Mouse (Mus musculus): ENCODE data around the gene Ypel2.
"Not testable (repeated sequence)": the region's sequence is repeated elsewhere in the genome, so short reads cannot be mapped to it uniquely, and the experiment has no call there.

Gene Ypel2

DNA sequence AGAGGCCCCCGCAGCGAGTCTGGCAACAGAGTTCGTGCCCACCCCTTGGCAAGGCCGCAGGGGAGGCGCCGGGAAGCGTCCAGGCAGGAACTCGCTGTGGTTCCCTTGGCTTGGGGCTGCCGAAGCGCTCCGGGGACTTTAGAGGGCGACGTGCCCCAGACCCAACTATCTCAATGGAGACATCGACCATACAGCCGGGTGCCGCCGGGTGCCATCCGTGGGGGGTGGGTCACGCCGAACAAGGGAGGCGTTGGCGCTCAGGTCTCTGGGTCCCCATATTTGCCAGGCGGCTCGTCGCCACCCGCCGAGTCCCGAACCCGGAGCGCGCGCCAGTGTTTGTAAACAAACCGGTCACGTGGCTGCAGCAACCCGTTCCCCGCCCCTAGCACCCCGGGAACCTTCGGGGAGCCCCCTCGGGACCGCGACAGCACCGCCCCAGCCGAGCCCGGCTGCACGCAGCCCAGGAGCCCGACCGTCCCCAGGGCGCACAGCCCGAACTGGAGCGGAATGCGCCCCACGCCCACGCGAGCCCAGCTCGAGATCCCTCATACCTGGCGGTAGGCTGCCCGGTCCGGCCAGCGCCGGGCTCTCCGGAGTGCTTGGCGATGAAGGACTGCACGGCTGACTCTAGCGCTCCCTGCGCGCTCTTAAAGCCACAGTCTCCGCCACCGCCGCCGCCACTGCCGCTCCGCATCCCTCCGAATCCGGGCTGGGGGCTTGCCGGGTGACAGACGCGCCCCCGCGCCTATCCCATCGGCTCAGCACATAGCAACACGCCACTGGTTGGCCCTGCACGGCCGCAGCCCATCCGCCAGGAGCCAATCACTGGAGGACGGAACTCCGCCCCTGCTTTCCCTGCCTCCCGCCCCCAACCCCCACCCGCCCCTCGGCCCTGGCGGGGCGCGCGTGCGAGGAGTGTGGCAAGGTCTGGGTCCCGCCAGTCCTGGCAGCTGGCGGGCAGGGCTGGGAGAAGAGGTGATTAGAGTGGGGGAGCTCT lies at the start of gene Ypel2:
Gene Ypel2, minus strand, starts transcription at position 667 of the 997 bp plus-strand sequence.
- peak; percentile 96 to 97 for DNase-seq (ENCODE audit: low spot score in 2 of 2)

DNA sequence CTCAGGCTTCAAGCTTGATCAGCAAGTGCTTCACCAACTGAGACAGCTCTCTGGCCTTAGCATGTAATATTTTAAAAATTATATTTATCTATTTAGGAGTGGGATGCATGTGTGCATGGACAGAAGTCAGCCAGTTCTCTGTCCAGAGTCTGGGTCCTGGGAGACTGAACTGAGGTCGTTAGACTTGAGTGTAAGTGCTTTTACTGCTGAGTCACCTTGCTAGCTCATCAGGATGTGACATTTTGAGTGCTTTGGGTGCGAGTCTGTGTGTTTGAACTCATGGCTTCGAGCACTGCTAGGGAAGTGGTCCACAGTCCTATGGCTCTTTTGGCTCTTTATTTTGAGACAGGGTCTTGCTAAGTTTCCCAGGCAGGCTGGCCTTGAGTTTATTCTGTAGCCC lies 49.5 kb upstream of the Ypel2 start:
- DNase-seq (ENCODE audit: low spot score in 2 of 2) = no peak

DNA sequence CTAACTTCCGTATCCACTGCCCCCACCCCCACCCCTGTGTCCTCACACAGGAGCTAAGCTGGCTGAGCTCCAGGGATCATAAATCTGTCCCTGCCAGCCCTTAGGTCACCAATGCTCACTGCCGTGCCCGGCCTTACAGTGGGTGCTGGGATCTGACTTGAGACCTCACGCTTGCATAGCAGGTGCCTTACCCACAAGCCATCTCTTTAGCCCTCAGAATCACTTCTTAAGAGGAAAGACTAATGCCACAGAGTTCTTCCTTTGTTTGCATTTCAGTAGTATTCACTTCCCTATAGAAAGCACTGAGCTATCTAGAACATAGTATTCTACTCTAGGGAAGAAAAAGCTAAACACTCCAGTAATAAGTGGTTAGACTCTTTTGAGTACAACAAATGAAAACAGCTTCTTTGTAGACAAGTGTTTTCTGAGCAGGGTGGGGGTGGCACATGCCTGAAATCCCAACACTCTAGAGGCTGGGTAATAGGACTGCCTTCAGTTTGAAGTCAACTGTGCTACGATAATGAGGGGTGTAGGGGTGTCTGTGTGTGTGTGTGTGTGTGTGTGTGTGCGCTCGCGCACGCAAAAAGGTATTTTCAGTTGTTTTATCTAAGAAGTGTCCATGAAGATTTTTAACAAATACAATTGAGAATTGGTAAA lies 45.9 kb upstream of the Ypel2 start:
- DNase-seq (ENCODE audit: low spot score in 2 of 2) = no peak

DNA sequence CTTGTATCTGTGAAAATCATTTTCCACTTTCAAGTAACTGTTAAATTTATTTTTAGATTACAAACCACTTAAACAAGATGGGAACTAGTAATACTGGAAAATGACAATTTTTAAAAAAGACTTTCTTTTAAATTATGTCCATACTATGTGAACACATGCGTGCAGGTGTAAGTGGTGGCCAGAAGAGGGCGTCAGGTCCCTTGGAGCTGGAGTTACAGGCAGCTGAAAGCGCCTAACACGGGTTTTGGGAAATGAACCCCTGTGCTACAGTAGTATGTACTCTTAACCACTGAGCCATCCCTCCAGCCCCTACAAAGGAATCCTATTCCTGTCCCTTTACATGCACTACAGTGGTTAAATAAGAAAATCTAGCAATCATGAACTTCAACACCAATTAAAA lies 42.7 kb upstream of the Ypel2 start:
- DNase-seq (ENCODE audit: low spot score in 2 of 2) = no peak

DNA sequence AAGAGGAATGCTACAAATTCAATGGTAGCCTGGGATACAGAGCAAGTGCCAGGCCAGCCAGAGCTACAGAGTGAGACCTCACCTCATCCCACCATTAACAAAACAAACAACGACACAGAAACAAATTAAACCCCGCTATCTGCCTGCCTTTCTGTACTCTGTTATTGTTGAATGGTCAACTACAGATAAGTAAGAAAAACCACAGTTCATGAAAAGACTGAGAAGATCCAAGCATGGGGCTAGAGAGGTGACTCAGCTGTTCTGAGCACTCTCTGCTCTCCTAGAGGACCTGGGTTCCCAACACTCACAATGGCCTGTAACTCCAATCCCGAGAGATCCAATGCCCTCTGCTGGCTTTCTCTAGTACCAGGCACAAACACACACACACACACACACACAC lies 34.7 kb upstream of the Ypel2 start:
- no peak for DNase-seq (ENCODE audit: low spot score in 2 of 2)

DNA sequence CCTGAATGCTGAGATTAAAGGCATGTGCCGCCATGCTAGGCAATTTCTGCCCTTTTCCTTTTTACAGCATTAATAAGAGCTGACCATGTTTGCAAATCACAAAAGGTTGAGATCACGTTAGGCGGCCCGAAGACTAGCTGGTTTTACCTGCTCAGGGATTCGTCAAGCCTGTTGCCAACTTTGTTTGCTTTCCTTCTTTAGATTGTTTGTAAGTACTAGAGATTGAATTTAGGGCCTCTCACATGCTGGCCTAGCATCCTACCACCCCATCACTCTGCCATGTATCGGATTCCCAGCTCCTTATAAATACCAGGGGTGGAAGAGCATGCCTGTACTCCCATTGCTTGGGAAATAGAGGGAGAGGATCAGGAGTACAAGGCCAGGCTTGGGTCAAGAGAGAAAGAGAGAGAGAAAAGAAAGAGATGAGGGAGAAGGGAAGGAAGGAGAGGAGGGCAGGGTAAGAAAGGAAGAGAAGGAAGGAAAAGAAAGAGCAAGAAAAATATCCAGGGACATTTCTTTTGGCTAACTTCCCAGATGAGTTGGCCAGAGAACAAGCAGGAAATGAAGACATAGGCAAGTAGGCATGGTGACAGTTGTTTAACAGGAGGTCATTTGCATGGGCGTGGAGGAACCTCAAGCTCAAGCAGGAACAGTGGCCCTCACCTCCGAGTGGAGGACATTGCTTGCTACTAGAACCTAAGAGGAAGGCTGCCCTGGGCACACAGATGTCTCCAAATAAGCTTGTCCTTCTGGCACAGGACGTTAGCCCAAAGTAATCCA lies 32.8 kb upstream of the Ypel2 start:
- peak; percentile 39 to 42 for DNase-seq (ENCODE audit: low spot score in 2 of 2)

DNA sequence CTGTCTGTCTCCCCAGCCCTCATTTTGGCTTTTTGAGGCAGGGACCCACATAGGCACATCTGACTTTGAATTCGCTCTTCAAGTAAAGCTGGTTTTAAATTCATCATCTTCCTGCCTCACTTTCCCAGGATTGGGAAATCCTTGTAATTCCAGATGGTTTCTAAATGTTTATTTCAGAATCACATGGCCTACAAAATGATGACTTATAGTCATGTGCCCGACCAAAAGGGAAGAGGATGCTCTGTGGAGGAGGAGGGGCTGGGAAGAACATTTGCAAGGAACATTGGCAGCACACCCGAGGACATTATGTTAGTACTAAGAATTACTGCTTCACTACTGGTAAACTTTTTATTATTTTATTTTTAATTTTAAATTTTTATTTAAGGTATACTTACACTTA lies 31.8 kb upstream of the Ypel2 start:
- peak; percentile 40 to 45 for DNase-seq (ENCODE audit: low spot score in 2 of 2)

DNA sequence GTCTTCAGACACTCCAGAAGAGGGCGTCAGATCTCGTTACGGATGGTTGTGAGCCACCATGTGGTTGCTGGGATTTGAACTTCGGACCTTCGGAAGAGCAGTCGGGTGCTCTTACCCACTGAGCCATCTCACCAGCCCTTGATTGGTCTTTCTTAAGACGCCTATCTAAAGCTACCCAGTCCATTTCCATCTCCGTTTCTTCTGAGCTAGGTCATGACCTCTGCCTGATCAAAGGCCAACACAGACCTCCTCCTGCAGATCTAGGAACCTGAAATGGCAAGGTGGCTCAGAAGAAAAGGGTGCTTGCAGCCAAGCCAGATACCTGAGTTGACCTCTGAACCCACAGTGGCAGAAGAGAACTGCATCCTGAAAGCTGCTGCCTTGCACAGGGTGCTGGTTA lies 29.7 kb upstream of the Ypel2 start:
- DNase-seq (ENCODE audit: low spot score in 2 of 2) = not testable (repeated sequence)

DNA sequence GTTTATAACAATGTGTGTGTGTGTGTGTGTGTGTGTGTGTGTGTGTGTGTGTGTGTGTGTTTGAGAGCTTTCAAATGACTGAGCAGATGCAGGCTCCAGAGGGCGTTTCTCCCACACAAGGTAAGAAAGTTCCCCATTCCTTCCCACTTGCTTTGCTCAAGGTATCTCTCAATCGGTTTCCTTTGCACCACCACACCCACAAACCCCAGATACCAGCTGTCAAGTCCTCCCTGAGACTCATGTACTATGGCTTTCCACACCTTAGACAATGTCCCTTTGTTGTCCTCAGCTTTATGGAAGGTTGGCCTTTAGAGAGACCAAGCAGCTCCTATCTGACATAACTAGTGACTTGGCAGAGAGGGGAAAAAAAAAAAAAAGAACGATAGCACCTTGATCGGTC lies 29.3 kb upstream of the Ypel2 start:
- no peak for DNase-seq (ENCODE audit: low spot score in 2 of 2)

DNA sequence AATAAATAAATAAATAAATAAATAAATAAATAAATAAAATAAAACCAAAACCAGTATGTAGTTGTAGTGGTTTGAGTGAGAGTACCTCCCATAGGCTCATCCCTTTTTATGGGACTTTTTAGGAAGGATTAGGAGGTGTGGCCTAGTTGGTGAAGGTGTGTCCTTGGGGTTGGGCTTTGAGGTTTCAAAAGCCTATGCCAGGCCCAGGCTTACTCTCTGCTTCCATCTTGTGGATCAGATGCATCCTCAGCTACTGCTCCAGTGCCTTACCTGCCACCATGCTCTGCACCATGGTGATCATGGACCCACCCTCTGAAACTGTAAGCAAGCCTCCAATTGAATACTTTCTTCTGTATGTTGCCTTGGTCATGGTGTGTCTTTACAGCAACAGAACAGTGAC lies 28.0 kb upstream of the Ypel2 start:
- DNase-seq (ENCODE audit: low spot score in 2 of 2) = no peak

DNA sequence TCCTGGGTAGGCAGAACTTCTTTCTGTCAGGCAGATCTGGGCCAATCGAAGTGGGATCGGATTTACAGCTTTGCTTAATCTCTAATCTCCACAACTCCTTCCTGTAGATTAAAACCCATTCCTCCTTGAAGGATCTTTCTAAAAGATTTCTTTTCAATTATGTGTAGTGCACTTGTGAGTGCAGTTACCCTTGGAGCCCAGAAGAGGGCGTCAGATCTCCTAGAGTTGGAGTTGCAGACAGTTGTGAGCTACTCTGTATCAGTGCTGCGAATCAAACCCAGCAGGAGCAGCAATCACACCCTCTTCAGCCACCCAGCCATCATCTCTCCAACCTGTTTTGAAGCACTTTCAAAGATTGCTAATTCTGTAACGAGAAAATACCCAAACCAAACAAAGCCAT lies 26.9 kb upstream of the Ypel2 start:
- DNase-seq (ENCODE audit: low spot score in 2 of 2) = no peak

DNA sequence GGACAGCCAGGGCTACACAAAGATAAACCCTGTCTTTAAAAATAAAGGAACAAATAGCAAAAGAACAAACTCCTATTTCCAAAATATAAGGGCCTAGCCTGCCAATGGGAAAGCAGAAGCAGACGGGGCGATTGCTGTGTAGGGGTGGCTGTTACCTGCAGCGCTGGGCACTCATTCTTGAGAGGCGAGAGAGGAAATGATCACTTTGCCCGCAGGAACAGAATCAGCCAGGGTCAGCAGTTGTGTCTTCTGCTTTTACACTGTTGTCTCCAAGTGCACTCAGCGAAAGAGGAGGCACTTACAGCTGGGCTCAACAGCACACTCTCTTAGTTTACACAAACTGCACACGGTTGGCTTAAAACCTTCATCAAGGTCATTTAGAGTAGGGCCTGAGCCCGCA lies 25.9 kb upstream of the Ypel2 start:
- DNase-seq (ENCODE audit: low spot score in 2 of 2) = no peak

DNA sequence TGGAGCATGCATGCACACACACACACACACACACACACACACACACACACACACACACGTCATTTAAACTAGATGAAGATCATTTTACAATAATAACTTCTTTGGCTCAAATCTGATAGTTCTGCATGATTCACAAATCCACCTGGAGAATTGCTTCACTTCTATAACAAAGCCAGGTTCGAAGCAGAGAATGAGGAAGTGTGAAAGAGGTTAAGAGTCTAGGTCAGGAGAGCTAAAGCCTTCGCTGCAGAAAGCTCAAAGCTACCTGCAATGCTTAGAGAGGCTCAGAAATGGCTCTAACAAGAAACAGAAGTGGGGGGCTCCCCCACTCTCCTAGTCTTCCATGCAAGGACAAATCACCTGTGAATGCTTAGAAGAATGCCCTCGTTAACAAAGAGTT lies 24.6 kb upstream of the Ypel2 start:
- DNase-seq (ENCODE audit: low spot score in 2 of 2) = no peak

DNA sequence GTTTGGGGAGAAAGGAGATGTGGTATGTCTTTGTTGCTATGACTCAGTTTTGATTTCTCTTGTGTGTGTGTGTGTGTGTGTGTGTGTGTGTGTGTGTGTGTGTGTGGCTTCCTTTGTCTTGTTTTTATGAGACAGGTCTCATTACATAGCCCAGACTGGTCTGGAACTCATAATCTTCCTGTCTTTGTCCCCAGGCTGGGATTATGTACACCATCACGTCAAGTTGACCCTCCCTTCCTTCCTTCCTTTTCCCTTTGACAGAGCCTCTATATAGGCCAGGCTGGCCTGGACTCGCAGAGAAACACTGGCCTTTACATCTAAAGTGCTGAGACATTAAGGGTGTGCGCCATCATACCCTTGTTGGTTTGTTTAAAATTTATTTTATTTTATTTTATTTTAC lies 22.2 kb upstream of the Ypel2 start:
- DNase-seq (ENCODE audit: low spot score in 2 of 2) = peak in 1 of 2 experiments; percentile 65

DNA sequence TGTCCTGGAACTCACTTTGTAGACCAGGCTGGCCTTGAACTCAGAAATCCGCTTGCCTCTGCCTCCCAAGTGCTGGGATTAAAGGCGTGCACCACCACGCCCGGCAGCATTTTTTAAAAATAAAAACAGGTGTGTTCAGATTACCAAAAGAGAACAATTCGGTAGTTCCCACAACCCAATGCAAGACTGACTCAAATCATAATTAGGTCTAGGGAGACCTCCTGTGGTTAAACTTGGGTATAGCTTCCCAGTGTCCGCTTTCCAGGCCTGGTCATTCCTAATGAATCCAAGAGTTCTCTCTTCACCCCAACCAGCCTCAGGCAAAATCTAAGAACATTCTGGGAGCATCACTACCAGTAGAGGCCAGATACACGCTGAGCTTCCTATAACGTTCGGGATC lies 17.0 kb upstream of the Ypel2 start:
- peak; percentile 62 to 78 for DNase-seq (ENCODE audit: low spot score in 2 of 2)

DNA sequence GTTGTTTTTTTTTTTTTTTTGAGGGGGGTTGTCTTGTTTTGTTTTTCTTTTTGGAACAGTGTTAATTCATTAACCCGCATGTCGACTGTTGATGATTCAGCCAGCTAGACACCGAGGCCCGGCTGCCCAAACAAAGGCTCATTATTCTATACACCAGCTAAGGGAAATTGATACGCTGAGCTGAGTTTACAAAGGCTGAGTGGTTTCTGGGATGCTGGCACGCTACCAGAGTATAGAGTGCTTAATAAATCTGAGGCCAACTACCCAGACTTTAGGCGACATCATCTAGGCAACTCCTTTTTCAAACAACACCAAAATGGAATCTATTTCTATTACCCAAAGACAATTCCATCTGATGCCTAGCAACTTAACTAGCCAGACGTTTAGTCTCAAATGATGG lies 13.9 kb upstream of the Ypel2 start:
- DNase-seq (ENCODE audit: low spot score in 2 of 2) = no peak

DNA sequence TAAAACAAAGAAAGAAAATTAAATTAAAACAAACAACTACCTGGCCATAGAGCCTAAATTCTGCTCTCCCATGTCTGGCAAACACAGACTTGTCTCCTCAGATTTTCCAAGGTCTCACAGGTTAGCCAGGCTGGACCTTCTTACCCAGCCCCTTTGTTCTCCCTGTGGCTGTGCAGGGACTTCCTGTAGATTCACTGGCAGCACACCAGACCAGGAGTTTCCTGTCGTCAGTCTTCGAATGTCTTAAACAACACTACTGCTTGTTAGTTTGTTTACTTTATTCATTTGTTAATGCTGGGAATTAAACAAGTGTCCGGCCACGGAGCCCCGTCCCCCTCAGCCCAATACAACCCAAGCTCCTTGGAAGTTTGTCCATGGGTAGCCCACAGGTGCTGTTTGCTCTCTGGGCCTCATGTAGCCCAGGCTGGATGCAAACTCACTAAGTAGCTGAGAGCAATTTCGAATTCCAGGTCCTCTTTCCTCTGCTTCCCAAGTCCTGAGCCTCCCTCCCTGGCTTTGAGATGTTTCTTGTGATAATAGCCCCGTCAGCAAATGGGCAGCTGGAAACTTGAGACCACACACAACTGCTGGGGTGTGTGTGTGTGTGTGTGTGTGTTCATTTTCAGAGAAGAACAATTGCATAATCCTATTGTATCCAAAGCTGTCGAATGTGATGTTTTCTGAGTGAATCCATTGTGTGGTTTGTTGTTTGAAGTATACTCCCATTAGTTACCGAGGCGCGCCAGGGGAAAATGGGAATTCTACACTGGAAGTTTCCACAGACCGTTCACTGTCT lies 11.7 kb upstream of the Ypel2 start:
- DNase-seq (ENCODE audit: low spot score in 2 of 2) = no peak

DNA sequence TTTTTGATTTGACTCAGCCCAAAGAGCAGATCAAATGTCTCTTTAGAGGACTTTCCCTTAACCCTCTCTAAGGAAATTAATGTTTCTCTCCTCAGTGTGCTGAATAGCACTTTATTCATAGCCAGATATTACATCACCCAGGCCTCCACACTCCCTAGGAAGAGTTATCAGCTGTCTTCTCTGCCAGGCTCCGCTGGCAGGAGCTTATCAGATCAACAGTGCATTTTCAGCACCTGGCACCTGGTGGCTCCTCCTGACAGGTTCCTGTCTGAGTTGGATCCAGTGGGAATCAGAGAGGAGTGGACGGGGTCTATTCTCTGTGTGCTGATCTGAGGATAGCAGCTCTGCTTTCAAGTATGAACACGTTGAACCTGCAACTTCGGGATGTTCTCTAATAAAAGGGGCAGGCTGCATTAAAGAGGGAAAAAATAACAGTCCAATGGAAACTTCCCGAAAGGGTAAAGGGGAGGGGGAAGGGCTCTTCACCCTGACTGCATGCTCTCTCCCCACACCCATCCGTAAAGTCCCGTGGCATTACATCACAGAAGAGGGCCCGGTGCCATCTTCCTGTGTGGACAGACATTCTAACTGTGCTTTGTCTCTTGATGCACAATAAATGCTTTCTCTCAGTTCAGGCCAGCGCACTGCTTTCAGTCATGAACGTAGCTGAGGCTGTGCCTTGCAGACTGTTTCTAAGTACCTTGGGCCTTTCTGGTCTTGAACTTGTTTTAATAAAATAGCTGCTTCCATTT lies 8.7 kb upstream of the Ypel2 start:
- no peak for DNase-seq (ENCODE audit: low spot score in 2 of 2)

DNA sequence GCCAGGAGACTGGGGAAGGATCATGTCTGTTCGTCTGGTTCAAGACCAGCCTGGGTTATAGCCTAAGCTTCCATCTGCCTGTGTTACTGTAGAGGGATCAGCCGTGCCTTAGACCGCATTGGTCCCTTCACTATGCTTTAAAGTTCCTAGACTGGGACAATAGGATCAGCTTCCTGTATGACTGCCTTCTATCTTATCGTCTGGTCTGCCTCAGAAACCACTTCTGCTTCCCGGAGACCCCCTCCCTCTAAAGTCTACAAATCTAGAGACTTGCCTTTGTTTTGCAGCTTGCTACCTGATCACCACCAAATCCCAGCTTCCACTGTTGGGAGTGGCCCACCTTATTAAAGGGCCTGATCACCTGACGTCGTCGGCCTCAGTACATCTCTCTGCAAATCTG lies 7.7 kb upstream of the Ypel2 start:
- no peak for DNase-seq (ENCODE audit: low spot score in 2 of 2)

DNA sequence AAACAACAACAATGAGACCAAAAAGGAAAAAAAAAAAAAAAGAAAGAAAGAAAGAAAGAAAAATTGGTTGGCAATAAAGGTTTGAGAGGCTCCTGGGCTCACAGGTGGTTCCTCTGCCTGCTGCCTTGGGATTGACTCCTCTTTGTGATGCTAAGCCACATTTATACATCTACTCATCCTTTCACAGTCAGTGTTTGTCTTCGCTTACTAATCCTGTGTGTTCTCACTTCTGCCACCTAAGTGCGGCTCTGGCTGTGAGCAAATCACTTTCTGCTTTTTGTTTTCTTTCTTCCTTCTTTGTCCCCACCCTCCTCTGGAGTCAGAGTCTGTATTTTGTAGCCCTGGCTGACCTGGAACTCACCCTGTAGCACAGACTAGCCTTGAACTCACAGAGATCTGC lies 2.8 kb upstream of the Ypel2 start:
- DNase-seq (ENCODE audit: low spot score in 2 of 2) = no peak
